Mouse (Mus musculus) embryo, embryonic 10.5 days (tissue): ENCODE data around the gene Abce1.

Experiments
- DNase-seq: peaks from one replicate; pipeline ENCODE4 v3.0.0-alpha.2; 2015; ENCODE audit warnings: low spot score

Abce1 gene

DNA sequence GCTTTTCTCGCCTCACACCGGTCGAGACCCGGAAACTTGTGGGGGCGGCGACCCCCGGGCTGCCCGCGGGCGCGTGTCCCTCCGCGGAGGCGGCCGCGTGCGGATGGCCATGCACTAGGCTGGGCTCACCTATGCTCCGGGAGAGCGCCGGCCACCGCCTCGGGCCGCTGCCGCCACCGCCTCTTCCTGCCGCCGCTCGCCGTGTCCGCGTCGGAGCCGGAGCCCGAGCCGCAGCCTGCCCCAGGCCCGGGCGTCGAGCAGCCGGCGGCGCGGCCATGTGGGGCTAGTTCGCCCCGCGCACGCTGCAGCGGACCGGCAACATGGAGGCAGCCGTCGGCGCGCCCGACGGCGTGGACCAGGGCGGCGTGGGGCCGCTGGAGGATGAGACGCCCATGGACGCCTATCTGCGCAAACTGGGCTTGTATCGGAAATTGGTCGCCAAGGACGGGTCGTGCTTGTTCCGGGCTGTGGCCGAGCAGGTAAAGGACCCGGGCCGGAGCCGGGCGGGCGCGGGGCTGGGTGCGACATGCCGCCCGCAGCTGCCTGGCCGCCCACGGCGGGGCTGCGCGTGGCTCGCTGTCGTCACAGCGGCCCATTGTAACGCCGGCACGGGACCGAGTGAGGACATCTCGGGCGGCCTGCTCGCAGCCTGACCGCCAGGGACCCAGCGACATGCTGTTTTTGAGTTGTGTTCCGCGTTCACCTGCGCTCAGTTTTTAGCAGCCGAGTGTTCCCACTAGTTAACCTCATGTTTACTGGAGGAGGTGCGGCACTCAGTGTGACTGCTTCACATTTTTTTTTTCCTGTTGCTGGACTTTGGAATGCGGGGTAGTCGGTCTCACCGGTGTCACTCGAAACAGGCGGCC, 71.7 kb downstream of the Abce1 start, which contains the start of gene Otud4:
Gene Otud4, plus strand, starts transcription at position 33 of the 866 bp plus-strand sequence.
- peak; percentile 68 for DNase-seq

DNA sequence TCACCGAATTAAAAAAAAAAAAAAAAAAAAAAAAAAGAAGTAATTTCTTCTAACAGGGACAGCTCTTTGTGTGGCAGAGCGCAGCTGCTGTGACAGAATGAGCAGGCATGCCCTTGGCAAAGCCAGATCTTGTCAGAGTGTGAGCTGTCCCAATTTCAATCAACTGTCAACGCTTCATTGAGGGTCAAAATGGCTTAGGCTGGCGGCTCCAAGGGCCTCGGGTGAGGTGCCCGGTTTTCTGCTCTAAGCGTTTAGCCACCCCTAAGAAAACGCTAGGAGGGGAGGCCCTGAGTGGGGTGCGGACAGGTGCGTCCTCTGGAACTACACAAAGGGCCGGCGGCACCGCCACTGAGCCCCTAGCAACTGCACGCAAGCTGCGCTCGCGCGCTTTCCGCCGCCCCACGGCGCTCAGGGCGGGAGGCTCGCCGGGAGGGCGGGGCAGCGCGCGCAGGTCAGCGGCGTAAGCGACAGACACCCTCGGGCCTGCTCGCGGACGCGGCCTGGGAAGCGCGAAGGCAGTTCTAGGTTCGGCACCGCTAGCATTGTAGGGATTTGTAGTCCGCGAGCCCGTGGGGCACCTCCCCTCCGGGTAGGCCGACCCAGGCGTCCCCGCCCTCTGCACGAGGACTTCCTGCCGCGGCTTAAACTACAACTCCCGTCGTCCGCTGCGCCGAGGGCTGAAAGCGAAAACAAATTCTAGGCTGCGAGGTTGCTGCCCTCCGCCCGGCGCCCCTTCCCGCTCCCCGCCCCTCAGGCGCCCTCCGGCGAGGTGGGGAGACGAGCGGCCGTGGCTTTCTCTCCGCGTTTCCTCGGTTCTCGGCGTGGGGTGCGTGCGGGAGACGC, 72.6 kb downstream of the Abce1 start:
- peak; percentile 98 for DNase-seq

DNA sequence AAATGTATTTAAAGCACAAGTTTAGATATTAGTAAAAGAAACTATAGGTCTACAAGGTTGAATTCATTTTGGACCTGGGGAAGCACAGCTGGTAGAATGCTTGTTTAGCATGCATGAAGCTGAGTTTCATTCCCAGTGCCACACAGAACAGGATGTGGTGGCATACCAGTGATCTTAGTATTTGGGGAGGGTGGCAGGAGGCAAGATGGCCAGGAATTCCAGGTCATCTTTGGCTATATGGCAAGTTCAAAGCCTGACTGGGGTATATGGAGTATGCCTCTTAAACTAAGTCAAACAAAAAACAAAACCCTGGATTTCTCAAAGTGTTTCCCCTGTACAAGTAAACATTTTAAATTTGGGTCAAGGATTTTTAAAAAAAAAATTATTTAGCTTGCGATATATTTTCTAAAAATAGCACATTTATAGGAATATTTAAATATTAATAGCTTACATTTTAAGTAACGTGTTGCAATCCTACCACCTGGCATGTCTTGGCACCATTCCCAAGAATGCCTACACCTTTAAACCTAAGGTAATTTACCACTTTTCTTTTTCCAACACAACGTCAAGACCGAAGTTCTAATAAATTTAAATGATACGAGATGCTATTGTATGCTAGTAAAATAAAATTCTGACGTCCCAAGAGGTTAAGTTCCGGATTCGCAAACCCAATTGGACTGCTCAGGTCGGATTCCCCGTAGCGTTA, 73.4 kb downstream of the Abce1 start:
- peak; percentile 5 for DNase-seq

DNA sequence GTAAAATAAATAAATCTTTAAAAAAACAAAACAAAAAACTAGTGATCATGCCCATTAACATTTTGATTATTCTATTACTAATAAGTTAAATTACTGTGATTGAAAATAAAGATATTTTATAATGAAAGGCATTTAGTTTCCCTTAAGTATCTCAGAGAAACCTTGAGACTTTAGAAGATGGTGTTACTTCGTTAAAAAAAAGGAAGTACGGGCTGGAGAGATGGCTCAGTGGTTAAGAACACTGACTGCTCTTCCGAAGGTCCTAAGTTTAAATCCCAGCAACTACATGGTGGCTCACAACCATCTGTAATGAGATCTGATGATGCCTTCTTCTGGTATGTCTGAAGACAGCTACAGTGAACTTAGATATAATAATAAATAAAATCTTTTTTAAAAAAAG, 74.3 kb downstream of the Abce1 start:
- DNase-seq: no peak

DNA sequence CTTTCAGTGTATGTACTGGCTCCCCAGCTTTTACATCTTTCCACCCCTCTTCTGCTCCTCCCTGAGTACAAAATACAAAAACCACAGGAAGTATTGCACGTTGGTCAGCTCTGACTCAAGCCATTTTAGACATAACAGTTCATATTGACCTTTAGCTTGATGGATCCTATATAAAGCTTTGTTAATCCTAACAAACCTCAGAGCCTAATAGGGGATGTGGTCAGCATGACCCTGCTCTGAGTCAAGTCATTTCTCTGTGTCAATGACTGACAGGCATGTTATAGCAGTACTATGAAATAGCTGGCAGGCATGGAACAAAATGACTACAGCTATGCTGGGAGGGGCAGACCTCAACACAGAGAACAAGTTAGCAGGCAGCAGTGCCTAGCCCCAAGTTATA, 75.4 kb downstream of the Abce1 start:
- no peak for DNase-seq

DNA sequence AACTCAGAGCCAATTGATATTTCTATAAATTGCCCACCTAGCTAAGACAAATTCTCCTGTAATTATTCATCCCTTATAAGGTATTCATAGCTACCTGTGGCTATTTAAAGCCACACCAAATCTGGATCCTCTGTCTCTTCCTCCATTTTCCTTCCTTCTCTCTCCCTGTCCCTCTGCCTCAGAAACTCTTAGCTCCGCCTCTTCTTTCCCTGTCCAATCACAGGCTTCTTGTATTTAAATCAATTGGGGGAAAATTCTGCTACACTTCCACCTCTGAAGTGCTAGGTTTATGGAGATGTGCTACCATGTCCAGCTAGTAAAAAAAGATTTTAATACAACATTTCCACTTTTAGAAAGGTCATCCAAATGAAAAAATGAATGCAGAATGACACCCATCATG, 76.0 kb downstream of the Abce1 start:
- DNase-seq: no peak
